Mouse (Mus musculus) skeletal muscle tissue, adult 2 months (tissue): ENCODE results near the gene Dhrs3.
A peak's percentile ranks its signal among the peaks of the same experiment; 100 is the strongest.

ENCODE experiments used
- DNase-seq: peaks from one replicate; pipeline ENCODE4 v3.0.0-alpha.2; 2012; ENCODE audit warnings: low read depth, low spot score

Gene Dhrs3

DNA sequence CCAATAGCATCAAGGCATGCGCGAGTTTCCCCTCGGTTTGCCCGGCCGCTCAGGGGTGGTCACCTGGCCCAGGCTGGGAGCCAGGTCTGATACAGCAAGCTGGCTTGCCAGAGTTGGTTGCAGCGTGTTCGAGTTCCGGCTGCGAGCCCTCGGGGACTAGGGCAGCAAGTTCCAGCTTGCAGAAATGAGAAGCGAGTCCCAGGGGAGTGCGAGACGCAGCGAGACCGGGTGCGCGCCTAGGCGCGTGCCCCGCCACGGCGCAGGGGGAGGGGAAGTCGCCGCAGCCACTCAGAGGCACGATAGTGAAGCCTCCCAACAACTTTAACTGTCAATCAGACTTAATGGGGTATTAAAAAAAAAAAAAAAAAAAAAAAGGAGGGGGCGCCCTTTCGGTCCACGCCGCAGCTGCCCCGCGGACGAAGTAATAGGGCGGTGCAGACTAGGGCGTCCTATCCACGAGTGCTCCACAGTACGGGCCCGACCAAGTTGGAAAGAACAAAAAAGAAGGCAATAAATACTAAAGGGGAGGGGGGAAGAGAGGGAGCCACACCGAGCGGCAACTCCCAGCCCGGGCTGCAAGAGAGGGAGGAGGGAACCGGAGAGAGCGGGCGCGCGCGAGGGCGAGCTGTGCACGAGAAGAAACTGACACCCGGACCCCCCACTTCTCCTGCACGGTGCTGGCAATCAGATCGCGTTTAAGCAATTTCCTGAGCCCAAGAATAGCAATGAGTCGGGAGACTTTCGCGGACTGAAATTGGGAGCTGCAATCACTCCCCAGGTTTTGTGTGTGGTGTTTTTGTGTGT is at the start of gene Dhrs3:
Gene Dhrs3, plus strand, starts transcription at position 695 of the 804 bp plus-strand sequence.
- DNase-seq = peak; percentile 90

DNA sequence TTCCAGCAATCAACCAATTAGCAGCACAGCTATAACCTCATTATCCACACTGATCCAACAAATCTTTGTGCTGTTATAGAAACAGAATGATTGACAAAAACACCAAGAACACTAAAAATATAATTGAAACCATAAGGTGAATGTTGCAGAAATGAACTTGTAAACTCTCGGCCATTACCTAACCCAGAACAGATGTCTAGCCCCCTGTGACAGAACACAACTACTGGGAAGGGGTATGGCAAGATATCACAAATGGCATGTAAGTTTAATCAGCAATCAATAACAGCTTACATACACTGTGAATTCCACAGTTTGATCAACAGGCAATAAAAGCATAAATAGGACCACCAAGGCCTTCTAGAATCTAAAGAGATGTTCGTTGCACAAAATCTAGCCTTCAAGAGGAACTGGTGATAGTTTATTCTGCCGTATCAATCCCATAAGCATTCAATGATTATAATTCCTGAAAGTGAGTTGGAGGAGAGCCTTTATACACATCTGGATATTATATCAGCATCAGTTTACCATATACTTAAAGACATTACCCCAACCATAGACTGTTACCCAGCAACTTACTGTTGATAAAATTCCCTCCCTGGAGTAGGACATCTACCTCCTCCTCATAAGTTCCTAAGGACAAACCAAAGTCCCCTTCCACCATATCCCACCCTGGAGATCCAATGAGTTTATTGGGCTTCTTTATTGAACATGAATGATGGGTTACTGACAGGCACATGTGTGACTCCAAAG is 30.7 kb upstream of the Dhrs3 start:
- no peak for DNase-seq

DNA sequence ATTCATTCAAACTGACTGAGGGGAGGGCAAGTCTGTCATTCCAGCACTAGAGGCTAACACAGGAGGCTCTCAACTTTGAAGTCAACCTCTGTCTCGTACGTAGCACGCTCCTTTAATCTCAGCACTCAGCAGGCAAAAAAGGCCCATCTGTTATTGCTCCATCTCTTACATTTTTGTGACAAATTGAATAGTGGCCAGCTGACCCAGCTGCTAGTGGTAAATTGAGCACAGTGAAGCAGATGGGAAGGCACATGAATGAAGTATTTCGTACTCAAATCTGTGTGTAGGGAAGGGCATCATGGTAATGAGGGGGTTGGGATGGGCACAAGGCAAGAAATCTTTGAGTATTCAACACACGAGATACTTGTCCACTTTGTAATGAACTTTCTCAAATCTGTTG is 24.7 kb upstream of the Dhrs3 start:
- DNase-seq = no peak

DNA sequence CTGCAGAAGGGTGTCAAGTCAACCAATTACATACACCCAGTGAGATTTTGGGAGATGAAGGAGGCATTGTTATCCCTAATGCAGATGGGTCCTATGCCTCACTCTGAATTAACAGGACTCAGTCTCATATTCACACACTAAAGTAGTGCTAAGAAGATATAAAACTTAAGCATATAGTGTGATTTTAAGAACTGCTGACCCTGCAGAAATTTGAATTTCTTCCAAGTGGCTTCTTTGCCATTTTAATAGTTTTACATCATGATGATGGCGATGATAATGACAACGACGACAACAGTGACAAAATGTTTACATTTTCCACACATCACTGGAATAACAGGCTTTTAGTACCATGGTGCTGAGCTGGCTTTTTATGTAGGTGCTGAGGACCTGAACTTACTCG is 24.0 kb upstream of the Dhrs3 start:
- DNase-seq = no peak

DNA sequence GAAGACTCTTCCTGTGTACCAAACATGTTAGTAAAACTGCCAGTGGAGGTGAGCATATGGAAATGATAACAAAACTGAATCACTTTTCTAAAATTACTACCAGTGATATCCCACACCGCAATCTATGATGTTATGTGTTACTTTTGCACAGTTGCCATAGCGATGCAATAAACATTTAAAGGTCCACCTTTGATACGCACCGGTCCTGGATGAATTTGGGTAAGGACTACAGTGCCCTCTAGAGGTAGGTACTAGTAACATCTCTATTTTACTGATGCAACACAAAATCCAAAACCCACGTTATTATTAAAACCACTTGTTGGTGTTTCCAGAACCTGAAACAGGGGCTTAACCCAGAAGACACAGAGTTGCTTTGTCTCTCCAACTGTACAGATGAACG is 19.7 kb upstream of the Dhrs3 start:
- no peak for DNase-seq

DNA sequence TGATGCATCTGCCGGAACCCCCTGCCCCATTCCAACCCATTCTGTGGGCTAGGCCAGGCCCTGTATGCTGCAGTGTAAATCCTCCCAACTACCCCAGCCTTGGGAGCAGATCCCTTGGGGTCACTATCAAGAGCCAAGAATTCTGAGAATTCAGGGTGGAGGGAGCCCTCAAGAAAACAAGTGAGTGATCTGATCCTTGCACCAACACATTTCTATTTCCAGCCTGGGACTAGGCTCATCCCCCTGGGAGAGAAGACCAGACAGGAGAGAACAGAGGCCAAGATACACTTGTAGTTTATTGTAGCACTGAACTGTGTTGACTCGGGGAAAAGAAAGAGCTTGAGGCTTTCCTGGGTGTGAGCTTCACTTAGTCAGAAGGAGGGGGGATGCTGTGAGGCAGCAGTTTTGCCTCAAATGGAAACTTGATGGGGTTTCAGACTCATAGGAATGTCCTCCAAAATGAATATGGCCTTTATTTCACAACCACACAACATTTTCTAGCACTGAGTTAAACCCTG is 17.0 kb upstream of the Dhrs3 start:
- DNase-seq = no peak

DNA sequence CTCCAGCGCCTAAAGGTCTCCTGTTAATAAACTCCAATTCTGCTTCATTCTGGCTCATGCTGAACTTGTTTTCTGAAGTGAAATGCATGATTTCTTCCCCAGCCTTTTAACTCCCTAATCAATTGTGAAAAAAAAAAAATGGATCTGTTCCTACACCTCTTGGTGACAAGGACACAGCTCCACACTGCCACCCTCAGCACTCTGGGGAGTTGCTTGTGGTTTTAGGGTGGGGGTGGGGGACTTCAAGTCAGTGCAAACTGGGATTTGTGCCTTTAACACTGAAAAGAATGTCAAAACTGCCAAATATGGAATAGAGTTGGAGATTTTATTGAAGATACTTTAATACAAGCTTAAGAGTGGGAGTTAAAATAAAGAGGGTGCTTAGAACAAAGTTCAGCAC is 13.1 kb upstream of the Dhrs3 start:
- DNase-seq = no peak

DNA sequence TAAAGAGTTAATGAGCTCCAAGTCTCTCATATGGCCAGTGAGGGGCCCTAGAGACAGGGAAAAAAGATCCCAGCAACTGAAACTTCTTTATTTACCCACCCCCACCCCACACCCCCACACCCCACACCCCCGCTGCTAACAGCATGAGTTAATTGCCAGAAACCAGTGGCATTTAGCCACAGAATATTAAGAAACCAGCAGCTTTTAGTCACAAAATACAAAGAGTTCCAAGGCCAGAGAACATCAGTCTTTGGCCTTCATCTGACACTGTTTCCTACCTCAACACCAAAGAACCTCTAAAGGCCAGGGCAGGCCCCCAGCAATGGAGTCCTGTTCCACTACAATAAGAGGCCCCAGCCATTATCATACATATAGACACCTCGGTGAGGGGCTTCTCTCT is 11.3 kb upstream of the Dhrs3 start:
- DNase-seq = no peak

DNA sequence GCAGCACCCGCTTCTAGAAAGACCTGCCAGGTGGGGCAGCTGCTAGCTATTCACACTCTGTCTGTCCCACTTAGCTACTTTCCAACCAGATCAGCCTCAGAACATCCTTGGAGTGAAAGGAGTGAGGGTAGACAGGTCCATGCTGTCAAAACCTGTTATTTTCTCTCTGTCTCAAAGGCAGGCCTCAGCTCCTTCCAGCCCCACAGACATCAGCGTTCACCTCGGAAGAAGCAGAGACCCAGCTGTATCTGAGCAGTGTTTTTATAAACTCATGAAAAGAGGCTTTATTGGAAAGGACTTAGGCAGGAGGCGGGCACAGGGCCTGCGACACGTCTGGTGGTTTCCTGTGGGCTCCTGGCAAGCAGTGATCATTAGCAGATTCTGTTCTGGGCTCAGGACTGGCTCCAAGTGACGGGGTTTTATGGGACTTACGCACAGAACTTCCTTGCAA is 9.7 kb upstream of the Dhrs3 start:
- no peak for DNase-seq

DNA sequence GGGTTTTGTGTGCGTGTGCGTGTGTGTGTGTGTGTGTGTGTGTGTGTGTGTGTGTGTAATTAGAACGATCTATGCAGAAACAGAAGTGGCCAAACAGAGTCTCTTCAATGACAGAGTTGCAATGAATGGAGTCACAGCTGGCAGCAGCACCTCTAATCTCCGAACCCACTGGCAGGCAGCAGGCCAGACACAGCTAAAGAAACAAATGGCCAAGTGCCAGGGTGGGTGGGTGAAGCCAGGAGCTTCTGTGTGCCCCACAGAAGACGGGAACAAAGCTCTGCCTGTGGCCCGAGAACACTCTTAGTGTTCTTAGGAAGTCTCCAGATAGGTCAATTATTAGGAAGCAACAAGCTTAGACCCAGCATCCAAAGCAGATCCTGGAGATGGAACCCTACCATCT is 6.2 kb upstream of the Dhrs3 start:
- no peak for DNase-seq

DNA sequence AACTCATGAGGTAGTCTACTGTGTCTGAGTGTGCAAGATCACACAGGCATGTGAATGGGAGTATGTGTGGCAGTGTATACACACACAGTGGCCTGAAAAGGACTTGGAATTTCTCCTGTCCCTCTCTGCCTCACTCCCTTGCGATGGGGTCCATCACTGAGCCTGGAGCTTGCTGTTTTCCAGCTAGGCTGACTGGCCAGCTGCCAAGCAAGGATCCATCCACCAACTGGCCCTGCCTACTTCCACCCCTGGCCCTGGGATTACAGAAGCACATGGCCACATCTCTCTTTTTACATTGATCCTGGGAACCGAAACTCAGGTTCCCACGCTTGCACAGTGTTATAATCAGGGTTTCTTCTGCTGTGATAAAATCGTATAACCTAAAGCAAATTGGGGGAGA is 3.9 kb upstream of the Dhrs3 start:
- DNase-seq = no peak

DNA sequence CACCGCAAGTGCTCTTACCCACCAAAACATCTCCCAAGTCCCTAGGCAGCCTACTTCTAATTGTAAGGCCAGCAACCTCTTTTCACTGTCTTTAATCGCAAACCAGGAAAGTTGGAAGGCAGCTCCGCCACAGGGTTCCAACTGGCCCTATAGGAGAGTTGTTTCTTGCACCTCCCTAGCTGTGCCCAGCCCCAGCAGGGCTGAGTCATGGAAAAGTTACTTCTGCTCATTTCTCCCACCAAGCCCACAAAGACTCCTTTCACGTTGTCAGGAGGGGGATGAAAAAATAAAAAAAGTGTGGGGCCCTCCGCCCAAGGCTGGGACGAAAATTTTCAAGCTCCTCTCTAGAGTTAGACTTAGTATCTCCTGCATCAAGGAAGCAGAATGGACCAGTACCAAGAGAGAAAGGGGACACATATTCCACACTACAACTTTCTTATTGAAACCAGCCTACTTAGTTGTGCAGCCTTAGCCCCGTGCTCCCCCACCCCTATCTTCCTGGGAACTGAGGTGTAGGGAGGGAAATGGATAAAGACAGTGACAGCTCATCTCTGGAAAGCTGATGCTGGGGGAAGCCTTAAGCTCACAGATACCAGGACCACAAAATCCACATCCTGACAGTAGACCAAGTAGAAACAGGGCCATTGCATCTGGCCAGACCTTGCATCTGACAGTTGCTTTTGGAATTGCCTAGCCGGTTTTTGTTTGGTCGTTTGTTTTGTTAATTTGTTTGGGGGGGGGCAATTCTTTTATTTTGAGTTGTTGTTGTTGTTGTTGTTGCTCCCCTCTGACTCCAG is 2.9 kb upstream of the Dhrs3 start:
- DNase-seq = no peak

DNA sequence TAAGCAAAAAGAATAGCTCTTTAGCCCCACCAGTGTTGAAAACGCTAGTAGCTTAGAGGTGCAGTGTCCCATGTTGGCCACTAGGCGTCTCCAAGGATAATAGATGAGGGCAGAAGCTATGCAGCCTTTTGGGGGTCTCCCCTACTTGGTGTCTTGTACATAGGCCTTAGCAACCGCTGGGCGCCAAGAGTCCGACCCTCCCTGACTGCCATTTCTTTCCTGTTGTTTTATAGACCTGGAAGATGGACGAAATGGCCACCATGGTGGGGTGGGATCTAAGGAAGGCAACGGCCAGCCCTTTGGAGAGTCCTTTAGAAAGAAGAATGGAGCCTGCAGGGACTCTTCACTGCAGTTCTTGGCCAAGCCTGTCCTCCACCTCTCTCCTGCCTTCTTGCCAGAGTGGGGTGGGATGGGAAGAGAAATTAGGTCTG is 1.9 kb upstream of the Dhrs3 start:
- peak; percentile 52 for DNase-seq

DNA sequence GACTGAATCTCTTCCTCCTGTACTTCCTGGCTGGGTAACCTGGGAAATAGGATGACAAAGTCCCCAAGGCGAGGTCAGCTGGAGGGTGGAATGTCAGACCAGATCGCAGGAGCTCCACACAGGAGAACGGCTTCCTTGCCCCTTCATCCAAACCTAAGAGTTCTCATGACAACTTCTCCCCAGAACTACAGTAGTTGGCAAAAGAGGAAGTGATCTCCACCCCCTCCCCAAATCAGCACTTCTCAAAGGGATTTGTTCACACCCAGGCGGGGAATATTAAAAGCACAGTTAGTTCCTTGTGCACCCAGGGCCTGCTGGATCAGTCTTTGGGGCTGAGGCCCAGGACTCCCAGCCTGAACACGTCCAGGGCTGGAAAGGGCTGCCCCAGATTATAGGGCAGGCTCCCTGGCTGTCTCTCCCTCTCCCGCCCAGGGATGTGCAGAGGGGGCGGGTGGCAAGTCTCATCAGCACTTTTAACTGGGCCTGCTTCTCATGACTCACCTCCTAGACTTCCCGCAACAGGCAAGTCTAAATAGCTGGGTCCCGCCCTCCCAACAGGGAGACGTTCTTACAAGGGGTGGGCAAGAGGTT is 1.4 kb upstream of the Dhrs3 start:
- peak; percentile 68 for DNase-seq

DNA sequence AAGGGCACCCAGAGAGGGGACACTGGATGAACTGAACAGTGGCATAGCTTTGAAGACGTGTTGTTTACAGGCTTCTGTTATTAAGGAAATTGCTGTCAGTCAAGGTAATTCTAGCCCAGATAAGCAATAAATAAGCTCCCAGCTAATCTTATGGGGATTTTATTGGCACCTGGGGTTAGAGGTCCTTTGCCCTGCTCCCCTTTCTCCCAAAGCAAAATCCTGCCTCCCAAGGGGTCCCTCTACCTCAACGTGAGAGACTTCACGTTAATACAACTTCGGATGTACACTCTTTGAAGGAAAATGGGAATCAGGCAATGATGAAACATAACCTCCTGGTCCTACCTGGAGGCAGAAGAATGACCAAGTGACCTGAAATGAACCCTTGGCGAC is 889 bp upstream of the Dhrs3 start:
- no peak for DNase-seq

DNA sequence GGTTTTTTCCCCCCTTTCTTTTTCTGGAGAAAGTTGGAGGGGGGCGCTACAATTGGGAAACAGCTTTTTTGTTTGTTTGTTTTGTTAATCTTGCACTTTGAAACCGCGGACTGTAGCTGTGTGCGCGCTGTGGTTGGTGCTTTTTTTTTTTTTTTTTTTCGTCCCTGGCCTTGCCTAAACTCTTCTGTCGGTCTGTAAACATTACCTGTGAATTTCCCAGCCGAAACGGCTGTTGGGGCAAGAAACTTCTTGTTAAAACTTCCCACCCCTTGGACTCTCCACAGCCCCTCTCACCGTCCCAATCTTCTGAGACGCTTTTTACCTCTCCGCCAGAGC is 278 bp downstream of the Dhrs3 start:
- no peak for DNase-seq

DNA sequence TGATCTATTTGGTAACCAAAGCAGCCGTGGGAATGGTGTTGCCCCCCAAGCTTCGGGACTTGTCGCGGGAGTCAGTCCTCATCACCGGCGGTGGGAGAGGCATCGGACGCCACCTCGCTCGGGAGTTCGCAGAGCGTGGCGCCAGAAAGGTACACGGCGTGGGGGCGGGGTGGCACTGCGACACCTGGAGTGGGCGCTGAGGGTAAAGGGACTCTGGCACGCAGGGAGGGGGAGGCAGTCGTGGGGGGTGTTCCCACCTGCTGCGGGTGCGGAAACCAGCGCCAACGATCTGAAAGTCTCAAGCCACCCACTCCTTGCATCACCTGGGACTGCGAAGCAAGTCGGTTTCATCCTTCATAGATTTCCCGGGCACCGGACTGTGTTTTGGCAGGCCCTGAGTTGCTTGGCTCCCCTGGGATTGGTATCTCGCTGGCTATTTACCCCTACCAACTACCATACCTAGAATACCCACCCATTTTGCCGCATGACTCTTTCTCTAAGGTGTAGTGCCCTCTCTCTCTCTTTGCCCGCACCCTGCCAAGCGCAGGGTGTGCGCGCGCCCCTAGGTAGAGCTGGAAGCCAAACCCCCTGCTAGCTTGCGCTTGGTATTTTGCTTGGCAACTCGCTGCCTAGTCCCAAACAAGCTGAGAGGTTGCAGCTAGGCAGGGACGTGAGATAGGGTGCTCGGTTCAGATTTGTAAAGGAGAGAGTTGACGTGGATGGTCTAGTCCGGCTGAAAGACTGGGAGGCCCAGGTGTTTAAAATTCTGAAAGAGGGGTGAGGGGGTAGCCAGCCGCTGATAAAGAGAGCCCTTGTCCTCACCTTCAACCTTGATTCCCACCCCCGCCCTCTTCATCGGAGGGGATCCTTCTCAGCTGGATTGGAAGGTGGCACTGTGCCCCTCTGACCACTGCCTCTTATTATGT is 1.2 kb downstream of the Dhrs3 start:
- no peak for DNase-seq

DNA sequence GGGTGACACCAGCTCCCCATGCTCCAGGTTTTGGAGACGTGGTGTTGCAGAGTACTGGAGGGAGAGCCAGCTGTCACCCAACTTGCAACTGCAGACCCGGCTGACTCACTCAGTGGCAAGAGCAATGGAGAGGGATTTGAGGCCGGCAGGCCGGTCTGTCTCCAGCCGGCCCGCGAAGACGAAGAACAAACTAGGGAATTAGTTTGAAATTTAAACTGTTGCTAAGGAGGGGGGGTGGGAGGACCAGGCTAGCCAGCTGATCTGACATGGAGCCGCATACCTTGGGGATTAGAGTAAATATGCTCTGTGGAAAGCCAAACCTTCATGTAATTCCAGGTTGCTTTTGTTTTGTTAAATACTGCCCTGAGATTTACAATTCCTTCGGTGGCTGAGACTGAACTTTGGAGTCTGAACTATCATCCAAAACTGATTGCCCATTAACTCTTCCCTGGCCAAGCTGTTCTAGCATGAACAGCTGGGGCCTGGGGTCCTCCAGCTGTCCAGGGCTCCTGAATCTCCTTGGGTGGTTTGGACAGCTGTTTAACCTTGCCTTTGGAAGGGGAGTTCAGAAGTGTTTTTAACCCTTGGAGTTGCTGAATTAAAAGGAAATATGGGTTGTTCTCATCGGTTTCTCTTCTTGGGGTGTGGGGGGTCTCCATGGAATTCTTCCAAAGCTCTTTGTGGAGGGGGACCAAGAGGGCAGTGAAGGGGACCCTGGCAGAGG is 2.0 kb downstream of the Dhrs3 start:
- no peak for DNase-seq

DNA sequence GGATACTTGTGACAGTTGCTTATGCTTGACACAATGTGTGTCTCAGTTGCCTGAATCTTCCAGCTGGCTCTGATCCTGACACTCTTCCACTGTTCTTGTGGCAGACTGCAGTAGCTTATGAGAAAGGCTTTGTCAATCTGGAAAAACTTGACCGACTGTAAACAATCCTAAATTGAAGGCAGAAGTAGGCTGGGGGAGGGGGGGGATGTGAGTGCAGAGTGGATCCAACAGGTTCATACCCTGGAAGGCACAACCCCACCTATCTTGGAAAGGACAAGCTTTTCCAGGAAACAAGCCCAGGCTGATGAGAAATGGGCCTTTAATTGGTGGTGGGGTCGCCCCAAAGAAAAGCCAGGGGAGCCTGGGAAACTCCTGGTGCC is 2.6 kb downstream of the Dhrs3 start:
- no peak for DNase-seq

DNA sequence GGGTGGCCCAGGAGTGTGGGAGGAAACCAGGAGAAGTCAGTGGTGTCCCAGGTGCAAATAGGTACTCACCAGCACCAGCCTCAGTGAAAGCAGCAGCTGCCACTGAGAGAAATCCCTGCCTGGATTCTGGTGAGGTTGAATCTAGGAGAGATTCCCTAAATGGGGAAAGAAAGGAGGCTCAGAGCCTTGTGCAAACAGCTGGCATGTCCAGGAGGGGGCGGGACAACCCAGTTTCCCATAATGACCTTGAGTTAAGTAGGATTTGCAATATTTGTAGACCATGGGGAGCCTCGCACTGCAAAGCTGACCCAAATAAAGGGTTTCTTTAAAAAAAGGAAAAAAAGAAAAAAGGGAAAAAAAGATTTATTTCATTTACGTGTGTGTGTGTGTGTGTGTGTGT is 3.7 kb downstream of the Dhrs3 start:
- DNase-seq = no peak
